Mouse (Mus musculus) CD4-positive, CD25-positive, alpha-beta regulatory T cell, adult 4 months (primary cell): Measurements from ENCODE around the gene P2rx2. TPM values are rescaled to one million over a fixed set of nuclear protein-coding genes. Genes with fewer than 3 reads are reported as not detected.

Experiments used
- ATAC-seq: one replicate; pipeline ENCODE4 v1.8.0; 2017
- polyA plus RNA-seq, 2 experiments: library from polyadenylated mRNA; unstranded; fragments of 100-300 nt; shearing (Covaris generic); gene quantifications; one replicate each; pipeline ENCODE4 v1.2.1; 2017

The P2rx2 gene
- not detected for polyA plus RNA-seq

GRCm38 (mm10) chr5:110342648-110343284 is at the start of gene P2rx2:
Gene P2rx2 (minus strand): TSS chr5:110343212.
- no peak for ATAC-seq

GRCm38 (mm10) chr5:110392727-110393126 is 49.7 kb upstream of the P2rx2 start:
- ATAC-seq = no peak

- ATAC-seq = no peak
Measured at GRCm38 (mm10) chr5:110390631-110391030, 47.6 kb upstream of the P2rx2 start.

- no peak for ATAC-seq
Measured at GRCm38 (mm10) chr5:110387332-110387731, 44.3 kb upstream of the P2rx2 start.

GRCm38 (mm10) chr5:110386371-110387330 is 43.6 kb upstream of the P2rx2 start:
- ATAC-seq = peak; percentile 54

- ATAC-seq = no peak
Measured at GRCm38 (mm10) chr5:110385263-110385662, 42.3 kb upstream of the P2rx2 start.

- ATAC-seq = no peak
Measured at GRCm38 (mm10) chr5:110384491-110384890, 41.5 kb upstream of the P2rx2 start.

- no peak for ATAC-seq
Measured at GRCm38 (mm10) chr5:110379823-110380222, 36.8 kb upstream of the P2rx2 start.

GRCm38 (mm10) chr5:110379086-110379485 is 36.1 kb upstream of the P2rx2 start:
- ATAC-seq = no peak

- no peak for ATAC-seq
Measured at GRCm38 (mm10) chr5:110378181-110378583, 35.2 kb upstream of the P2rx2 start.

GRCm38 (mm10) chr5:110376802-110377433 is 33.9 kb upstream of the P2rx2 start:
- ATAC-seq = peak; percentile 49

GRCm38 (mm10) chr5:110363822-110364545 is 21.0 kb upstream of the P2rx2 start:
- no peak for ATAC-seq

- ATAC-seq = peak; percentile 77
Measured at GRCm38 (mm10) chr5:110363179-110363821, 20.3 kb upstream of the P2rx2 start.

GRCm38 (mm10) chr5:110362813-110363178 is 19.8 kb upstream of the P2rx2 start:
- no peak for ATAC-seq

GRCm38 (mm10) chr5:110361465-110361864 is 18.5 kb upstream of the P2rx2 start:
- no peak for ATAC-seq

- peak; percentile 71 for ATAC-seq
Measured at GRCm38 (mm10) chr5:110357531-110358179, 14.6 kb upstream of the P2rx2 start.

GRCm38 (mm10) chr5:110354716-110355115 is 11.7 kb upstream of the P2rx2 start:
- ATAC-seq = no peak

- no peak for ATAC-seq
Measured at GRCm38 (mm10) chr5:110347006-110347405, 4.0 kb upstream of the P2rx2 start.

- no peak for ATAC-seq
Measured at GRCm38 (mm10) chr5:110345553-110345952, 2.5 kb upstream of the P2rx2 start.

GRCm38 (mm10) chr5:110344524-110344923 is 1.5 kb upstream of the P2rx2 start, which contains the start of gene Lrcol1:
Gene Lrcol1 (plus strand): TSS chr5:110344730.
- ATAC-seq = no peak

- no peak for ATAC-seq
Measured at GRCm38 (mm10) chr5:110338792-110339191, 4.2 kb downstream of the P2rx2 start.
